Mouse (Mus musculus) intestine, embryonic 15.5 days (tissue): ENCODE measurements at regions not wholly inside any gene's neighbourhood (a gene's known extent, or its start where the extent isn't known, plus 50 kb on each side); places are given as distances from the start of the nearest gene placed in this dataset.

Experiments
- ATAC-seq: fragments of 200-750 bp; cut with Nextera tagmentation; 2 replicates; pipeline ENCODE4 v1.8.0; 2017; ENCODE audit warnings: moderate TSS enrichment, moderate library complexity
- H3K27ac ChIP-seq: fragments of 300-500 bp; sonication (generic); 2 replicates; pipeline ENCODE4 v1.5.1; 2015; ENCODE audit warnings: mild to moderate bottlenecking, inconsistent platforms
- H3K27me3 ChIP-seq: fragments of 300-500 bp; sonication (generic); replicated peaks from 2 replicates; pipeline ENCODE4 v1.6.1; 2015; ENCODE audit warnings: inconsistent platforms
- H3K36me3 ChIP-seq: fragments of 300-500 bp; sonication (generic); 2 replicates; pipeline ENCODE4 v1.6.1; 2015; ENCODE audit warnings: inconsistent platforms
- H3K4me1 ChIP-seq: fragments of 300-500 bp; sonication (generic); replicated peaks from 2 replicates; pipeline ENCODE4 v1.6.1; 2015; ENCODE audit warnings: inconsistent platforms
- H3K4me2 ChIP-seq: fragments of 300-500 bp; sonication (generic); replicated peaks from 2 replicates; pipeline ENCODE4 v1.6.1; 2015; ENCODE audit warnings: mild to moderate bottlenecking, inconsistent platforms
- H3K4me3 ChIP-seq: fragments of 300-500 bp; sonication (generic); replicated peaks from 2 replicates; pipeline ENCODE4 v1.5.1; 2015; ENCODE audit warnings: inconsistent platforms
- H3K9ac ChIP-seq: fragments of 300-500 bp; sonication (generic); 2 replicates; pipeline ENCODE4 v1.6.1; 2015; ENCODE audit warnings: inconsistent platforms
- H3K9me3 ChIP-seq: fragments of 300-500 bp; sonication (generic); 2 replicates; pipeline ENCODE4 v1.6.1; 2016; ENCODE audit warnings: inconsistent platforms
- WGBS: fragments of 180-500 bp; shearing (Covaris S2); methylation state at CpG from one replicate; pipeline ENCODE4 v1.1.7; 2015; 5-methylcytosine and 5-hydroxymethylcytosine counted together

GRCm38 (mm10) chr2:74300885-74301451 lies 278.3 kb downstream of the Lnpk start:
- Histone ChIP-seq H3K4me3 (peak overlapping the region; percentile 22; the same call in 1 of the 2 replicates), H3K4me2 (peak overlapping the region; percentile 57), H3K9me3 (no peaks in the 10 kb centered on the region), H3K9ac (no peak overlapping the region), H3K36me3 (no peaks in the 10 kb centered on the region), H3K27ac (no peak overlapping the region), H3K27me3 (0 out of 2 replicates have a peak, but pooled peaks cover 4% of the 10 kb centered on the region), H3K4me1 (peaks cover 4% of the 10 kb centered on the region; the same call in 1 of the 2 replicates)
- ATAC-seq: no peak
- 38% methylated on average over 9 of the region's 9 CpGs for WGBS

GRCm38 (mm10) chr2:74300366-74300791 lies 278.9 kb downstream of the Lnpk start:
- H3K9me3 ChIP-seq: no peaks in the 10 kb centered on the region
- peak overlapping the region; percentile 22 for H3K4me3 ChIP-seq
- no peaks in the 10 kb centered on the region for H3K36me3 ChIP-seq
- peaks cover 4% of the 10 kb centered on the region; the same call in 1 of the 2 replicates for H3K4me1 ChIP-seq
- WGBS: 1% methylated on average over 11 of the region's 11 CpGs
- H3K4me2 ChIP-seq: peak overlapping the region; percentile 57
- no peak overlapping the region for H3K9ac ChIP-seq
- H3K27ac ChIP-seq: no peak overlapping the region
- H3K27me3 ChIP-seq: 0 out of 2 replicates have a peak, but pooled peaks cover 4% of the 10 kb centered on the region
- peak; percentile 65 for ATAC-seq

DNA sequence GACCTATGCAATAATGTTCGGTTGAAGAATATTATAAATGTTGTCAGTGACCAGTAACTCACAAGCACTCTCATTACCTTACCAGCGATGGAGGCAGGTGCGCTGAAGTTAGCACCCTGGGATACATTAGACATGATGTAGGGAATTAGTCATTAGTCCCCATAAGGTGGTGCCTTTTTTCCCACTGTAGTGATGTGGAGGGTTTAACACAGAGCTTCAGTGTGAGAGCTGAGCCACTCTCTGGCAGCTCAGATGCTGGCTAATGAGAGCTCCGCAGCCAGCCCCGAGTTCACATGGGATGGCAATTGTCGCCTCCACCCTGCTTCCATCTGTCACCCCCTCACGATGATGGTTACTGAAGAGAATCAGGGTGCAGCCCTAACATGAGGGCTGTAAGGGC lies 286.6 kb downstream of the Lnpk start:
- Histone ChIP-seq H3K9me3 (no peaks in the 10 kb centered on the region), H3K4me3 (no peak overlapping the region)
- no peak for ATAC-seq

DNA sequence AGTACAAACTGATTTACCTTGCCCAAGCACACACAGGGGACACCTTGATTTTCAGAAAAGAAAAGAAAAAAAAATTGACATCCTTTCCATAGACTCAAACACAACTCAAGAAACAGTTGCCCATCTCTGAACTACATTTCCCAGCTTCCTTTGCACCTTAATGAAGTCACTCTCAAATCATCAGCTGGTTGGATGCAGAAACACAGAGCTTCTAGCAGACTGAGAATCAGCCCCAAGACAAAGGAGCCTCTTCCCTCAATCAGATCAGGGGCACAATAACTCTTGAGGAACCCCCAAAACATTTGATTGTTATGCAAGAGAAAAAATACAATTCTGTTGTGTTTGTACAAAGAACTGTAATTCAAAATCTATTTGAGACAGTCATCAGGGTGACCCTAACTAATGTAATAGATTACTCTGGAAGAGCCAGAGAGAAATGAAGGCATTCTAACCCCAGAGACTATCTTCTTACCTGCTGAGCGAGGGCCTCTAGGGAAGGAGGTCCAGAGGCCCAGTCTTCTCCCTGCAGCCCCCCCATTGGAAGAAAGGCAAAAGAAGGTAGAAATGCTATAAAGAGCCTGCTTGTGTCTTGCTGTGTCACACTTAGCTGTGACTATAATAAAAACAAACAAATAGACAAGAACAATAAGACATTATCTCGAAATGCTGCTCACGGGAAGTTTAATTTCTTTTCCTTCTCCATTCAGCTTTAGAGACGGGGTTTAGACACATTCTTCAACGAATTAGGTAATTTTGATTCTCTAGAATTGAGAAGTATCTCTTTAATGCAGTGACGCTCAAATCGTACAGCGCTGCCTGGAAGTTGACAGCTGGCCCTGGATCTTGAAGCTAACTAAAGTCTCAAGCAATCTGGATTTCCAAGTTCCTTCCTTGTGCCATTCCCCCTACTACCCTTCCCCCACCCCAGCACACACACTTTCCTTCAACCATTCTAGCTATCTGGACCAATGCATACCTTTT lies 287.5 kb downstream of the Lnpk start:
- no peak overlapping the region for H3K4me3 ChIP-seq
- H3K36me3 ChIP-seq: no peaks in the 10 kb centered on the region
- no peak overlapping the region for H3K9ac ChIP-seq
- H3K4me2 ChIP-seq: no peak overlapping the region
- no peak for ATAC-seq
- no peaks in the 10 kb centered on the region for H3K9me3 ChIP-seq
- no peak overlapping the region for H3K27ac ChIP-seq
- no peaks in the 10 kb centered on the region for H3K27me3 ChIP-seq
- WGBS: 90% methylated on average over 8 of the region's 8 CpGs
- H3K4me1 ChIP-seq: no peaks in the 10 kb centered on the region

More for the DNA sequence above, 286.6 kb downstream of the Lnpk start:
- 84% methylated on average over 7 of the region's 7 CpGs for WGBS
- Histone ChIP-seq H3K36me3 (no peaks in the 10 kb centered on the region), H3K9ac (no peak overlapping the region), H3K27ac (no peak overlapping the region), H3K4me1 (no peaks in the 10 kb centered on the region), H3K27me3 (0 out of 2 replicates have a peak, but pooled peaks cover under 1% of the 10 kb centered on the region), H3K4me2 (no peak overlapping the region)

GRCm38 (mm10) chr2:74285624-74286023 lies 293.6 kb downstream of the Lnpk start:
- Histone ChIP-seq H3K4me2 (no peak overlapping the region), H3K27ac (no peak overlapping the region), H3K36me3 (no peaks in the 10 kb centered on the region), H3K4me1 (no peaks in the 10 kb centered on the region), H3K27me3 (no peaks in the 10 kb centered on the region), H3K4me3 (no peak overlapping the region), H3K9ac (no peak overlapping the region), H3K9me3 (no peaks in the 10 kb centered on the region)
- WGBS: 95% methylated on average over 4 of the region's 4 CpGs
- no peak for ATAC-seq

- Histone ChIP-seq H3K27ac (no peak overlapping the region), H3K9me3 (no peaks in the 10 kb centered on the region), H3K4me2 (no peak overlapping the region), H3K36me3 (no peaks in the 10 kb centered on the region), H3K4me1 (no peaks in the 10 kb centered on the region), H3K9ac (no peak overlapping the region), H3K4me3 (no peak overlapping the region), H3K27me3 (no peaks in the 10 kb centered on the region)
- WGBS: 63% methylated on average over 6 of the region's 6 CpGs
- ATAC-seq: peak; percentile 70; the same call in 1 of the 2 replicates
These were observed 314.3 kb downstream of the Lnpk start for GRCm38 (mm10) chr2:74264963-74265362.

DNA sequence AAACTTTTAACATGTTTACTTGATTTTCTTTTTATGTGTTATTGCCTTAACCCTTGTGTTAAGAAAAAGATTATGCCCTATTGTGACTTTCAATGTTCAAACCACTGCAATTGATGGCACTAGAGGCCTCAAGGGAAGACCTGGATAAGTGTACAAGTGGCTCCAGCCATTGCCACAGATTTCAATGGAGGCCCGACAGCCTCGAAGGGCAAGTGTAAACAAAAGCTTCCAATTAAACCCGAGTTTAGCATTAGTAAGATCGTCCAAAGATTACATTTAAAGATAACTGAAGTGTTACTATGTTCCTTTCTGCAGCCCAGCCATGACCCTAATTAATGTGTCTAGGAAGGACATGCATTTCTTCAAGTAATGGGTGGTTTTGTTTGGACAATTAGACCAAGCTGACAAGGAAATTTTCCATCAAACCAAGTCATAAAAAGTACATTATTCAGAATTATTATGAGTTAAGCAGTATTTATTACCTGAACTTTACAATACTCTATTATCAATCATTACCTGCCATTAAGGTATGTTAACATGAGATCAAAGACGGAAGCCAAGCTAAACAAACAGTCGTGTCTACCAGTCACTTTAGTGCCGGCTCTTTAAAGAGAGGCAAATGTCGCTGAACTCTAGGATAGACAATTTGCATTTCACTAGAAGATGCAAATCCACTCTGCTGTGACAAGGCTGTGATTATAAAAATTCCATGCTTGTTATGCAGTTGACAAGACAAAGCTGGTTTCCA lies 322.0 kb downstream of the Lnpk start:
- Histone ChIP-seq H3K36me3 (no peaks in the 10 kb centered on the region), H3K27me3 (no peaks in the 10 kb centered on the region), H3K4me3 (no peak overlapping the region), H3K9ac (no peak overlapping the region), H3K4me2 (no peak overlapping the region), H3K27ac (no peak overlapping the region), H3K4me1 (no peaks in the 10 kb centered on the region), H3K9me3 (no peaks in the 10 kb centered on the region)
- ATAC-seq: peak; percentile 93
- WGBS: 9% methylated on average over 8 of the region's 8 CpGs

- WGBS: 93% methylated on average over 3 of the region's 3 CpGs
- Histone ChIP-seq H3K27ac (no peak overlapping the region), H3K9me3 (no peaks in the 10 kb centered on the region), H3K27me3 (no peaks in the 10 kb centered on the region), H3K4me1 (no peaks in the 10 kb centered on the region), H3K9ac (no peak overlapping the region), H3K4me2 (no peak overlapping the region), H3K4me3 (no peak overlapping the region), H3K36me3 (no peaks in the 10 kb centered on the region)
- no peak for ATAC-seq
These were observed 331.7 kb downstream of the Lnpk start for GRCm38 (mm10) chr2:74247521-74247920.

DNA sequence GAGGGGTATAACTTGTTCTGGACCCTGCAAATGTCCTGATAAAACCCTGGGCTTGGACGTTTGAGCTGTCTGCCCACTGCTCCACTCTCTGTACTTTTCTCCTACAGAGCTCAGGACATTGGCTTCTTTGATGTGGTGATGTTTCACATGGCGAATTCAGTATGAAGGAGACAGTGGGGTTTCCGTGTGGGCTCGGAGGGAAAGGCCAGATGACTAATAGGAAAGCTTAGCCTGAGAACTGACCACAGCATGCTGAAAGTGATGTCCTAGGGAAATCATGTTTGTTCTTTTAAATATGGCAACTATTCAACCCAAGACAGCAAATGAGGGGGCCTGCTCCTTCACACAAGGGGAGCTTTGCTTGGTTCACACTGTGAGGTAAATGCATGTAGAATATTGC lies 332.6 kb downstream of the Lnpk start:
- Histone ChIP-seq H3K27me3 (no peaks in the 10 kb centered on the region), H3K4me2 (no peak overlapping the region), H3K36me3 (no peaks in the 10 kb centered on the region), H3K9ac (no peak overlapping the region), H3K27ac (no peak overlapping the region), H3K4me3 (no peak overlapping the region), H3K4me1 (no peaks in the 10 kb centered on the region), H3K9me3 (no peaks in the 10 kb centered on the region)
- no peak for ATAC-seq
- WGBS: 80% methylated on average over 4 of the region's 4 CpGs

- no peak for ATAC-seq
These were observed 333.1 kb upstream of the Atp5g3 start for GRCm38 (mm10) chr2:74244203-74244602.

DNA sequence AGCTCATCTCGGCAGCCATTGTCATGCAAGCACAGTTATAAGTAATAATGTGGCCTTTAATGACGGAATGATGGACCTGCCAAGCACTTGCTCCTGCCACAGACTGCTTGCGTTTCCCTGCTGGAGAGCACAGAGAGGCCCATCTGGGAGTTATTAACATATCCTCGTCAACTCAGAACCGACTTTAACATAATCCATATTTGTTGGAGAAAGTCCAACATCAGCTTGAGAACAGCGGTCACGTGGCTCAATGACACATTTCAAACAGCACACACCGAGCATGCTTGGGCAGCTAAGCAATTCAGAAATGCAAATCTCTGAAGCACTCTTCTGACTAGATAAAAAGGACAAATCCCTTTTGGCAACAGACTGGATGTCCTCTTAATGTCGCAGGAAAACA lies 332.7 kb upstream of the Atp5g3 start:
- Histone ChIP-seq H3K4me1 (no peaks in the 10 kb centered on the region), H3K9ac (no peak overlapping the region), H3K27me3 (no peaks in the 10 kb centered on the region), H3K9me3 (no peaks in the 10 kb centered on the region), H3K27ac (no peak overlapping the region), H3K4me2 (no peak overlapping the region), H3K4me3 (no peak overlapping the region), H3K36me3 (no peaks in the 10 kb centered on the region)
- 43% methylated on average over 9 of the region's 9 CpGs for WGBS
- ATAC-seq: no peak

More at GRCm38 (mm10) chr2:74244203-74244602, 333.1 kb upstream of the Atp5g3 start:
- no peaks in the 10 kb centered on the region for H3K27me3 ChIP-seq
- H3K9me3 ChIP-seq: no peaks in the 10 kb centered on the region
- no peaks in the 10 kb centered on the region for H3K36me3 ChIP-seq
- no peaks in the 10 kb centered on the region for H3K4me1 ChIP-seq
- H3K4me2 ChIP-seq: no peak overlapping the region
- no peak overlapping the region for H3K9ac ChIP-seq
- WGBS: 79% methylated on average over 6 of the region's 6 CpGs
- no peak overlapping the region for H3K4me3 ChIP-seq
- no peak overlapping the region for H3K27ac ChIP-seq

- no peak for ATAC-seq
- H3K9me3 ChIP-seq: no peaks in the 10 kb centered on the region
- no peaks in the 10 kb centered on the region for H3K4me1 ChIP-seq
- H3K36me3 ChIP-seq: no peaks in the 10 kb centered on the region
- H3K27ac ChIP-seq: no peak overlapping the region
- WGBS: 85% methylated on average over 10 of the region's 10 CpGs
- no peak overlapping the region for H3K9ac ChIP-seq
- no peaks in the 10 kb centered on the region for H3K27me3 ChIP-seq
- H3K4me2 ChIP-seq: no peak overlapping the region
- H3K4me3 ChIP-seq: no peak overlapping the region
These were observed 328.5 kb upstream of the Atp5g3 start for GRCm38 (mm10) chr2:74239586-74239985.
